Mouse (Mus musculus) liver, adult 2 months (tissue): ENCODE measurements around the gene Gpr156.

Source experiments
- CTCF ChIP-seq: fragments of 200-500 bp; IDR thresholded peaks from 2 replicates; pipeline ENCODE4 v1.5.1; 2011; ENCODE audit warnings: low read depth, low read length, control low read depth
- POLR2A ChIP-seq: fragments of 200-500 bp; IDR thresholded peaks from 2 replicates; pipeline ENCODE4 v1.6.1; 2011; ENCODE audit warnings: low read length, control low read depth; ENCODE audit not compliant: insufficient read depth; ENCODE audit errors: extremely low read depth

DNA sequence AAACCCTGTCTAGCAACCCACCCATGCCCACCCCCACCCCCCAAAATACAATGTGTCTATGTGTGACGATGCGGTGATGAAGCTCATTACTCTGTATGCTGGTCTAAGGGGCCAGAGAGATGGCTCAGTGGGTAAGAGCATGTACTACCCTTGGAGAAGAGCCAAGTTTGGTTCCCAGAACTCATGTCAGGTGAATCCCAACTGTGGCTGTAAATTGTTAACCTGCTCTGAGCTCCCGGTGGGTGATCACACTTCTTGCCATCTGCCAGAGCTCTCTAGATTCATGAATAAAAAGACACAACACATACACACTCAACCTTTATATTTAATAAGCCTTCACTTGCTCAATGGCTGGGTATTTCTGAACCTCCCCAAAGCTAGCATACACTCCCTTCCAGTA lies 9.8 kb upstream of the Gpr156 start:
- TF ChIP-seq CTCF (no peak), POLR2A (no peak)
